Mouse (Mus musculus): ENCODE measurements around the gene Tapbp. TPM values are rescaled to one million over a fixed set of nuclear protein-coding genes. Genes with fewer than 3 reads are reported as not detected.
A peak's percentile ranks its signal among the peaks of the same experiment; 100 is the strongest.
"Not testable (repeated sequence)": the region's sequence is repeated elsewhere in the genome, so short reads cannot be mapped to it uniquely, and the experiment has no call there.

Tapbp gene
- total and polyA plus RNA-seq, 2 experiments from 2014 or later = 29.1 to 44.4 TPM

DNA sequence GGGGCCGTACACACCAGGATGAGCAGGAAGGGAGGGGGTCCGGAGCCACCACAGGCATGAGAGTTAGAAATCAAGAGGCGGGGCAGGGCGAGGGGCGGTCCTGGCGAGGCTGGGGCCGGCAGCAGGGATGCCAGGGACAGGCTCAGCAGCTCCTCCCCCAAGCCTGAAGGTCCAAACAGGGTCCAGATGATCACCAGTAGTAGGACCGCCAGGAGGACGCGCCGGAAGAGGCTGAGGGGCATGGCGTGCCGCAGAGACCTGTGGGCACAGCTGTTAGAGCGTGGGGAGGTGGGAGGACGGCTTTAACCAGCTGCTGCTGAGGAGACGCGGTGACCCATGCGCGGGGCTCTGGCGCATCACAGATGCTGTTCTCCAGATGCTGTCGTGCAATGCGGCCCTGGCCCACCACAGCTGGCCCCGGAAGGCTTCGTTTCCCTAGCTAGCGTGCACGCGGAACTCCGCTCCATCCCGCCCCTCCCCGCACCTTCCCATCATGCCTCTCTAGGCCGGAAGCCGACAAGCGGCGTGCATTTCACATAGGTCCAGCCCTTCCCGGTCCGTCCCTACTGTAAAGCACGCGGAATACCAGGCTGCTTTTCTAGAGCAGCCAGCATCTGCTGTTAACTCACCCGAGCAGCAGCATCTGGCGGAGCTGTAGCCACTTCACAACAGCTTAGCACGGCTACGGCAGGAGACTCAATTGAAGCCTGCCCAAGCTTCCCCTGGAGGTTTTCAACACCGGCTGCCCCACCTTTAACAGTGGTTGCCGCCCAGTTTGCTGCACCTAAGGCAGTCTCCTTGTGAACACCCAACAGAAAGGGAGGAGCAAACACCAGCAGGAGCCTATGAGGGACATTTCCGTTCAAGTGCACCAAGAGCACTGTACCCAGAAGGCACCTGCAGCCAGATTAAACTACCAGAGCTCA, 35.6 kb downstream of the Tapbp start, which contains the start of gene B3galt4:
Gene B3galt4 (minus strand): TSS at position 468 of the 926 bp plus-strand sequence.
- H3K4me2 ChIP-seq (ENCODE audit: low read depth, low read length, poor library complexity, severe bottlenecking) = peak within 1 kb of the TSS; percentile 96
- peak; percentile 76 for ATAC-seq (ENCODE audit: low FRiP score)

DNA sequence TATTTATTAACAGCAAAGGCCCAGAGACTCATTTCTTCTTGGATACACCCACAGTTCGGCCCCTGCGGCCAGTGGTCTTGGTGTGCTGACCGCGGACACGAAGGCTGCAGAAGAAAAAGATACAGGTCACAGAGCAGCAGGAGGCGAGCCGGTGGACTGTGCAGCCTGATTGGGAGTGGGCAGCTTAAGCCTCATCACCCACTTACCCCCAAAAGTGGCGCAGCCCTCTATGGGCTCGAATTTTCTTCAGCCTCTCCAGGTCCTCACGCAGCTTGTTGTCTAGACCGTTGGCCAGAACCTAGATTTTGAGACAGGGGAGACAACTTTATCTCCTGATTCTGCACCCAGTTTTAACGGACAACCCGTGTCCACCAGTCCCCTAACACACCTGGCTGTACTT, 36.3 kb downstream of the Tapbp start:
- Histone ChIP-seq H3K4me1 (ENCODE audit: insufficient read depth, low read length) (peaks cover 19% of the 10 kb centered on the region; the same call in 1 of the 2 replicates), H3K36me3 (ENCODE audit: insufficient read depth, low read length) (peaks cover 17% of the 10 kb centered on the region)

More for the DNA sequence above, 35.6 kb downstream of the Tapbp start, which contains the start of gene B3galt4:
- H3K4me3 ChIP-seq (ENCODE audit: low read depth, low read length) = peak within 1 kb of the TSS; percentile 52
- H3K9ac ChIP-seq (replicated peaks; ENCODE audit: low read length, poor library complexity, severe bottlenecking) = peak within 1 kb of the TSS; percentile 79
- no peaks in the 10 kb centered on the region for H3K27me3 ChIP-seq (ENCODE audit: insufficient read depth, low read length)
- peak within 1 kb of the TSS; percentile 91 for H3K27ac ChIP-seq (ENCODE audit: low read depth, low read length)
- TF ChIP-seq CTCF (IDR thresholded peaks at IDR 0.05) = peak; percentile 13
- no peaks in the 10 kb centered on the region for H3K9me3 ChIP-seq (ENCODE audit: low read length)
- H3K36me3 ChIP-seq (ENCODE audit: insufficient read depth, low read length) = peaks cover 22% of the 10 kb centered on the region
- under 1% methylated on average over 45 of the region's 45 CpGs for WGBS
- peaks cover 13% of the 10 kb centered on the region; the same call in 1 of the 2 replicates for H3K4me1 ChIP-seq (ENCODE audit: insufficient read depth, low read length)
- DNase-seq (ENCODE audit: low spot score) = peak; percentile 90

DNA sequence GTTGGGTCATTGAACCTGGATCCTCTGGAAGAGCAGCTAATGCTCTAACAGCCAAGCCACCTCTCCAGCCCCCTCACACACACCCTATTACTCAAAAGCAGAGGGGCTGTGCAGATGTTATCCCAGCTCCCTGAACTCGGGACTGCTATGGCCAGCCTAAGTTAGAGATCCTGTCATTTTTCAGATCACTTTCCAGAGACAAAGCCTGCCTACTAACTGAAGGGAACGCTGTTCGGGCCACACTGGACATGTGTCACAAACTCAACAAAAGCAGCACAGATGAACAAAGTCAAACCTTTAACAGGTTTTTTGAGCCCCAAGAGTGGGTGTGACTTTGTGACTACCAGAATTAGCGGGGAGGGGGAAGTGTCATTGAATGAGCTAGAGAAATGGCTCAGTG, 37.2 kb downstream of the Tapbp start:
- H3K27ac ChIP-seq (ENCODE audit: low read depth, low read length) = no peak overlapping the region
- peaks cover 19% of the 10 kb centered on the region; the same call in 1 of the 2 replicates for H3K4me1 ChIP-seq (ENCODE audit: insufficient read depth, low read length)
- no peak overlapping the region for H3K4me2 ChIP-seq (ENCODE audit: low read depth, low read length, poor library complexity, severe bottlenecking)
- WGBS = 80% methylated on average over 4 of the region's 4 CpGs
- no peak for ATAC-seq (ENCODE audit: low FRiP score)
- no peaks in the 10 kb centered on the region for H3K27me3 ChIP-seq (ENCODE audit: insufficient read depth, low read length)
- no peak for TF ChIP-seq CTCF (IDR thresholded peaks at IDR 0.05)
- no peak for DNase-seq (ENCODE audit: low spot score)
- H3K36me3 ChIP-seq (ENCODE audit: insufficient read depth, low read length) = peaks cover 18% of the 10 kb centered on the region
- H3K4me3 ChIP-seq (ENCODE audit: low read depth, low read length) = no peak overlapping the region
- no peak overlapping the region; the same call in 1 of the 2 replicates for H3K9ac ChIP-seq (replicated peaks; ENCODE audit: low read length, poor library complexity, severe bottlenecking)
- no peaks in the 10 kb centered on the region for H3K9me3 ChIP-seq (ENCODE audit: low read length)

More for the DNA sequence above, 36.3 kb downstream of the Tapbp start:
- not testable (repeated sequence) for ATAC-seq (ENCODE audit: low FRiP score); H3K27me3 ChIP-seq (ENCODE audit: insufficient read depth, low read length); H3K9ac ChIP-seq (replicated peaks; ENCODE audit: low read length, poor library complexity, severe bottlenecking); DNase-seq (ENCODE audit: low spot score); H3K9me3 ChIP-seq (ENCODE audit: low read length); H3K27ac ChIP-seq (ENCODE audit: low read depth, low read length); H3K4me3 ChIP-seq (ENCODE audit: low read depth, low read length)
- H3K4me2 ChIP-seq (ENCODE audit: low read depth, low read length, poor library complexity, severe bottlenecking) = peak overlapping the region; percentile 96
- 75% methylated on average over 13 of the region's 13 CpGs for WGBS

DNA sequence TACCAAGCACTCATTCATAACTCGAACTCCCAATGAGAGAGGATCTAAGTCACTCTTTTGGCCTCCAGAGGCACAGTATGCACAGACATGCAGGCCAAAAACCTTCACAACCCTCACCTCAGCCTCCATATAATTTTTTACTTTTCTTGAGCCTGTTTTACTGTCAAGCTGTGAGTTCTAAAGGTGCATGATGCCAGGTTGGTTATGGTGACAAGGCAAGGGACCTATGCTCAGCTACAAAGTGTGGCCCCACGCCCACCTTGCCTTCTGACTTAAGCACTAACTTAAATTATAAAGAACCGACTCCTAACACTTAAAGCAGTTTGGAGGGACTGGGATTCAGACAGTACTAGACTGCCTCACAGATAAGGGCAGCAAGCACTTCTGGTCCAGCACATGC, 37.6 kb downstream of the Tapbp start:
- H3K36me3 ChIP-seq (ENCODE audit: insufficient read depth, low read length) = peaks cover 22% of the 10 kb centered on the region
- DNase-seq (ENCODE audit: low spot score) (no peak), ATAC-seq (ENCODE audit: low FRiP score) (no peak)
- no peak overlapping the region for H3K9ac ChIP-seq (replicated peaks; ENCODE audit: low read length, poor library complexity, severe bottlenecking)
- WGBS = 88% methylated on average over 3 of the region's 3 CpGs
- H3K27ac ChIP-seq (ENCODE audit: low read depth, low read length) = no peak overlapping the region
- H3K4me1 ChIP-seq (ENCODE audit: insufficient read depth, low read length) = peaks cover 19% of the 10 kb centered on the region; the same call in 1 of the 2 replicates
- no peak overlapping the region for H3K4me2 ChIP-seq (ENCODE audit: low read depth, low read length, poor library complexity, severe bottlenecking)
- no peaks in the 10 kb centered on the region for H3K9me3 ChIP-seq (ENCODE audit: low read length)
- no peak for TF ChIP-seq CTCF (IDR thresholded peaks at IDR 0.05)
- H3K27me3 ChIP-seq (ENCODE audit: insufficient read depth, low read length) = no peaks in the 10 kb centered on the region
- H3K4me3 ChIP-seq (ENCODE audit: low read depth, low read length) = no peak overlapping the region

DNA sequence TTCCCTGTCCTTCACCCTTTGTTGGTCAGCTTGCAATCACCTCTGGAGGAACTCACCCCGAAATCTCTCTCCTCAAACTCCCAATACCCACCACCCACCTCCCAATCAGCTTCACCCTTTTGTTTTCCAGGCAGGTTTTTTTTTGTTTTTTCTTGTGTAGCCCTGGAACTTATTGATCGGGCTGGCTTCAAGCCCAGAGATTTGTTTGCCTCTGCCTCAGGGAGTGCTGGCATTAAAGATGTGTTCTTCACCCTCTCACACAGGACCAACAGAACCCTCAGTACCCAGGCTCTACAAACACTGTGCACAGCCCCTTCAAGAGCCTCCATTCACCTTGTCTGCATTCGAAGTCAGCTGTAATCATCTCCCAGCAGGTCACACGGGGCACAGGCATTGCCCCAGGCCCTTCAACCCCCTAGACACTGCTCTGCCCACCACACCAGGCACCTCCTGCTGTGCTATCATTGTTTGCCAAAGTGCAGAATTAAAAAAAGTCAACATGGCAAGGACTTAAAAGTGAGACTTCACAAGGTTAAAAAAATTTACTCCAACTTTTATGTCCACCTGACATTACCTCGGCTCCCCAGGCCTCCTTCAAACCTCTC, 38.4 kb downstream of the Tapbp start:
- no peak for TF ChIP-seq CTCF (IDR thresholded peaks at IDR 0.05)

More for the DNA sequence above, 38.4 kb downstream of the Tapbp start:
- Histone ChIP-seq H3K4me3 (ENCODE audit: low read depth, low read length) (peak overlapping the region; percentile 84), H3K4me1 (ENCODE audit: insufficient read depth, low read length) (peaks cover 19% of the 10 kb centered on the region; the same call in 1 of the 2 replicates), H3K36me3 (ENCODE audit: insufficient read depth, low read length) (peaks cover 24% of the 10 kb centered on the region), H3K9me3 (ENCODE audit: low read length) (no peaks in the 10 kb centered on the region), H3K4me2 (ENCODE audit: low read depth, low read length, poor library complexity, severe bottlenecking) (peak overlapping the region; percentile 74), H3K27ac (ENCODE audit: low read depth, low read length) (0 out of 2 replicates have a peak overlapping the region, but pooled peaks have one; percentile 26), H3K27me3 (ENCODE audit: insufficient read depth, low read length) (no peaks in the 10 kb centered on the region), H3K9ac (replicated peaks; ENCODE audit: low read length, poor library complexity, severe bottlenecking) (peak overlapping the region; percentile 96)
- ATAC-seq (ENCODE audit: low FRiP score) = no peak
- WGBS = 42% methylated on average over 5 of the region's 5 CpGs
- DNase-seq (ENCODE audit: low spot score) = no peak

Measured in midbrain, postnatal 0 days (tissue).